Comparison of ENCODE assay signal across 18 mouse cellular contexts in the genomic region with DNA sequence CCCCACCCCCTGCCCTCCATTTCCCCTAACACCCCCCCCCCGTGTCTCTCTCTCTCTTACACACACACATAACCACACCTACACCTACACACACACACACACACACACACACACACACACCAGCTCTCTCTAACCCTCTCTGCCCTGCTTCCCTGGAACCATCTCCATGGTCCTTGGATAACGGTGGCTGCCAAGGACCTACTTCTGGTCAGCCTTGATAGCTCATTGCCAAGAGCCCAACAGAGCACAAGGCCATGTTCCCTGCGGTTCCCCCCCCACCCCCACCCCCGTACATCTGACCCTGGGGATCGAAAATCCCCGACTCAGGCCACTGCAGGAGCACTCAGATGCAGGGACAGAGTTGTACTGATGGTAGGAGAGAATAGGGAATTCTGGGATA. TPM values are rescaled to one million over a fixed set of nuclear protein-coding genes. Genes with fewer than 3 reads are reported as not detected.
DNase-seq lines count a peak whose midpoint lies in the region; ATAC-seq lines count a peak whose summit lies in the region.
"Had no signal": no experiment of that assay in that cellular context is flagged by ENCODE, and none has a peak within 500 bp of the region (broad histone marks: within the 10 kb centered on the region; RNA-seq: fewer than 3 reads in every experiment).

No protein-coding gene starts in this region.

- H3K4me2 ChIP-seq in kidney, embryonic 14.5 days (replicated peaks; ENCODE audit: low read depth, low read length): no peak overlapping the region
- H3K4me2 ChIP-seq in lung, embryonic 15.5 days: no peak overlapping the region
- H3K4me2 ChIP-seq in stomach, embryonic 16.5 days (ENCODE audit: low read depth, low read length): no peak overlapping the region
- H3K4me2 ChIP-seq: forebrain, embryonic 12.5 days; limb, embryonic 15.5 days; midbrain, embryonic 12.5 days had no signal

- no peak overlapping the region for H3K4me3 ChIP-seq in kidney, embryonic 14.5 days (ENCODE audit: low read length)
- H3K4me3 ChIP-seq in lung, embryonic 15.5 days: no peak overlapping the region
- H3K4me3 ChIP-seq in brown adipose tissue, adult 24 weeks (ENCODE audit: insufficient read depth, low read depth, low read length): no peak overlapping the region
- H3K4me3 ChIP-seq in stomach, embryonic 16.5 days (replicated peaks; ENCODE audit: low read length): no peak overlapping the region
- H3K4me3 ChIP-seq: forebrain, embryonic 12.5 days; heart, adult 2 months; limb, embryonic 15.5 days; midbrain, embryonic 12.5 days had no signal

- WGBS in kidney, embryonic 14.5 days: 69% methylated on average over 5 of the region's 6 CpGs
- 60% methylated on average over 5 of the region's 6 CpGs for WGBS in lung, embryonic 15.5 days
- 60% methylated on average over 6 of the region's 6 CpGs for WGBS in stomach, embryonic 16.5 days

- no peaks in the 10 kb centered on the region for H3K36me3 ChIP-seq in kidney, embryonic 14.5 days (ENCODE audit: control insufficient read depth, insufficient read depth, low read length)
- H3K36me3 ChIP-seq in lung, embryonic 15.5 days: no peaks in the 10 kb centered on the region
- H3K36me3 ChIP-seq in stomach, embryonic 16.5 days (ENCODE audit: control insufficient read depth, insufficient read depth, low read length): no peaks in the 10 kb centered on the region
- H3K36me3 ChIP-seq: forebrain, embryonic 12.5 days; limb, embryonic 15.5 days; midbrain, embryonic 12.5 days had no signal

- no peak for ATAC-seq in kidney, embryonic 14.5 days (ENCODE audit: low FRiP score, low TSS enrichment)
- no peak for ATAC-seq in lung, embryonic 15.5 days (ENCODE audit: borderline replicate concordance, extremely low read depth, low FRiP score, low TSS enrichment)
- ATAC-seq in stomach, embryonic 16.5 days (ENCODE audit: insufficient read depth, low FRiP score): no peak
- ATAC-seq: hindbrain, embryonic 16.5 days; intestine, postnatal 0 days had no signal

- peaks cover 27% of the 10 kb centered on the region for H3K4me1 ChIP-seq in kidney, embryonic 14.5 days (ENCODE audit: control insufficient read depth, insufficient read depth, low read length)
- H3K4me1 ChIP-seq in lung, embryonic 15.5 days: peaks cover 33% of the 10 kb centered on the region
- H3K4me1 ChIP-seq in brown adipose tissue, adult 24 weeks (ENCODE audit: control insufficient read depth, insufficient read depth, insufficient read length, low read length): peaks cover 44% of the 10 kb centered on the region
- H3K4me1 ChIP-seq in stomach, embryonic 16.5 days (ENCODE audit: control insufficient read depth, insufficient read depth, low read length): peaks cover 31% of the 10 kb centered on the region
- H3K4me1 ChIP-seq: forebrain, embryonic 12.5 days; midbrain, embryonic 12.5 days had no signal

- 0 out of 2 replicates have a peak overlapping the region, but pooled peaks have one; percentile 4 for H3K9ac ChIP-seq in kidney, embryonic 14.5 days (ENCODE audit: low read depth, low read length)
- H3K9ac ChIP-seq in lung, embryonic 15.5 days: no peak overlapping the region
- no peak overlapping the region for H3K9ac ChIP-seq in stomach, embryonic 16.5 days (ENCODE audit: low read length)
- H3K9ac ChIP-seq: forebrain, embryonic 12.5 days; limb, embryonic 15.5 days; midbrain, embryonic 12.5 days had no signal

- DNase-seq in kidney, adult 11 months: no peak
- no peak for DNase-seq in lung, adult 18-20 months
- DNase-seq in frontal cortex, postnatal 14 days (ENCODE audit: low spot score in 2 of 2): no peak
- DNase-seq: cerebellum, adult 8-10 months; gastrocnemius, postnatal 25 days; heart, adult 2 months; heart, postnatal 36 days had no signal

- H3K27me3 ChIP-seq in kidney, embryonic 14.5 days (ENCODE audit: control insufficient read depth, insufficient read depth, low read length): no peaks in the 10 kb centered on the region
- no peaks in the 10 kb centered on the region for H3K27me3 ChIP-seq in lung, embryonic 15.5 days
- H3K27me3 ChIP-seq in stomach, embryonic 16.5 days (ENCODE audit: control insufficient read depth, insufficient read depth, low read length): no peaks in the 10 kb centered on the region
- H3K27me3 ChIP-seq: forebrain, embryonic 12.5 days; limb, embryonic 15.5 days had no signal

- H3K9me3 ChIP-seq in kidney, embryonic 14.5 days (ENCODE audit: control insufficient read depth, low read length): no peaks in the 10 kb centered on the region
- H3K9me3 ChIP-seq in lung, embryonic 15.5 days: no peaks in the 10 kb centered on the region
- no peaks in the 10 kb centered on the region for H3K9me3 ChIP-seq in stomach, embryonic 16.5 days (replicated peaks; ENCODE audit: control insufficient read depth, low read length)
- H3K9me3 ChIP-seq: forebrain, embryonic 12.5 days; limb, embryonic 15.5 days; midbrain, embryonic 12.5 days had no signal

- H3K27ac ChIP-seq in kidney, embryonic 14.5 days (ENCODE audit: low read depth, low read length): no peak overlapping the region; the same call in 1 of the 2 replicates
- H3K27ac ChIP-seq in lung, embryonic 15.5 days: peak overlapping the region; percentile 70
- peak overlapping the region; percentile 85 for H3K27ac ChIP-seq in brown adipose tissue, adult 24 weeks (replicated peaks; ENCODE audit: low read depth, low read length)
- H3K27ac ChIP-seq in stomach, embryonic 16.5 days (ENCODE audit: low read length): peak overlapping the region; percentile 46
- H3K27ac ChIP-seq: forebrain, embryonic 12.5 days; limb, embryonic 15.5 days; midbrain, embryonic 12.5 days had no signal

RNA-seq across cellular contexts. Expression of gene Tspan15, which starts 19.7 kb away (rescaled TPM):
- 31.4 and 36.0 TPM in 2 replicates for polyA plus RNA-seq in kidney, embryonic 14.5 days (2014; fragmentation: Nextera tagmentation; extraction: Ambion mirVana)
- polyA plus RNA-seq in lung, embryonic 15.5 days (2015; fragmentation: Nextera tagmentation; extraction: Ambion mirVana): 66.5 and 84.5 TPM in 2 replicates
- 16.2 and 21.8 TPM in 2 replicates for polyA plus RNA-seq in brown adipose tissue, adult 24 weeks (2012; ENCODE audit: insufficient read depth, insufficient read length, missing spikeins)
- 65.5 and 80.3 TPM in 2 replicates for polyA plus RNA-seq in stomach, embryonic 16.5 days (2015; fragmentation: Nextera tagmentation; extraction: Ambion mirVana)

RNA-seq across cellular contexts. Expression of gene Tacr2, which starts 40.9 kb away (rescaled TPM):
- not detected in 2 replicates for polyA plus RNA-seq in kidney, embryonic 14.5 days (2014; fragmentation: Nextera tagmentation; extraction: Ambion mirVana)
- 0.56 and 0.72 TPM in 2 replicates for polyA plus RNA-seq in lung, embryonic 15.5 days (2015; fragmentation: Nextera tagmentation; extraction: Ambion mirVana)
- polyA plus RNA-seq in brown adipose tissue, adult 24 weeks (2012; ENCODE audit: insufficient read depth, insufficient read length, missing spikeins): not detected in 2 replicates
- polyA plus RNA-seq in stomach, embryonic 16.5 days (2015; fragmentation: Nextera tagmentation; extraction: Ambion mirVana): 1.4 and 1.6 TPM in 2 replicates
- polyA plus RNA-seq: forebrain, embryonic 12.5 days; heart, adult 2 months; heart, embryonic 14.5 days; hindbrain, embryonic 16.5 days; limb, embryonic 15.5 days; midbrain, embryonic 12.5 days; neural tube, embryonic 11.5 days had no signal
